Mouse (Mus musculus): ENCODE data around the gene Fitm1. TPM values are rescaled to one million over a fixed set of nuclear protein-coding genes. Genes with fewer than 3 reads are reported as not detected.

Gene Fitm1
- polyA plus RNA-seq, 1 experiment: 0.25 TPM

- DNase-seq (ENCODE audit: low spot score): no peak
These were observed 20.7 kb downstream of the Fitm1 start for GRCm38 (mm10) chr14:55596036-55596690.

- DNase-seq (ENCODE audit: low spot score): no peak
These were observed 23.3 kb downstream of the Fitm1 start for GRCm38 (mm10) chr14:55598521-55599390.

- DNase-seq (ENCODE audit: low spot score): no peak
These were observed 27.8 kb downstream of the Fitm1 start, which contains the start of gene Irf9 for GRCm38 (mm10) chr14:55603271-55603632. TSS of gene Irf9 (plus strand) at chr14:55603571.

- DNase-seq (ENCODE audit: low spot score): peak; percentile 67
These were observed 28.5 kb downstream of the Fitm1 start for GRCm38 (mm10) chr14:55603633-55604576.

GRCm38 (mm10) chr14:55604823-55605222 is 29.4 kb downstream of the Fitm1 start:
- no peak for DNase-seq (ENCODE audit: low spot score)

- no peak for DNase-seq (ENCODE audit: low spot score)
These were observed 30.5 kb downstream of the Fitm1 start for GRCm38 (mm10) chr14:55605743-55606459.

- DNase-seq (ENCODE audit: low spot score): no peak
These were observed 32.9 kb downstream of the Fitm1 start for GRCm38 (mm10) chr14:55608339-55608738.

GRCm38 (mm10) chr14:55613346-55613745 is 37.9 kb downstream of the Fitm1 start:
- no peak for DNase-seq (ENCODE audit: low spot score)

- no peak for DNase-seq (ENCODE audit: low spot score)
These were observed 39.3 kb downstream of the Fitm1 start for GRCm38 (mm10) chr14:55614565-55615178.

GRCm38 (mm10) chr14:55615876-55616275 is 40.5 kb downstream of the Fitm1 start:
- DNase-seq (ENCODE audit: low spot score): no peak

- DNase-seq (ENCODE audit: low spot score): no peak
These were observed 41.4 kb downstream of the Fitm1 start for GRCm38 (mm10) chr14:55616844-55617243.

- no peak for DNase-seq (ENCODE audit: low spot score)
These were observed 42.4 kb downstream of the Fitm1 start, which contains the start of gene Rec8 for GRCm38 (mm10) chr14:55617822-55618221. TSS of gene Rec8 (plus strand) at chr14:55618037.

GRCm38 (mm10) chr14:55618486-55619195 is 43.2 kb downstream of the Fitm1 start:
- no peak for DNase-seq (ENCODE audit: low spot score)

Other genes starting within 250 kb of the Fitm1 start
- gene Dhrs4, start 96.9 kb upstream of the Fitm1 start, polyA plus RNA-seq (2012; rRNA removed): 38.9 and 44.7 TPM in 2 replicates
- gene Carmil3, start 85.0 kb upstream of the Fitm1 start, polyA plus RNA-seq (2012; rRNA removed): 2.5 and 2.6 TPM in 2 replicates
- 2.5 and 3.0 TPM in 2 replicates for gene Cpne6, start 65.2 kb upstream of the Fitm1 start, polyA plus RNA-seq (2012; rRNA removed)
- gene Nrl, start 50.6 kb upstream of the Fitm1 start, polyA plus RNA-seq (2012; rRNA removed): not detected in 2 replicates
- gene Pck2, start 35.4 kb upstream of the Fitm1 start, polyA plus RNA-seq (2012; rRNA removed): 44.7 and 52.2 TPM in 2 replicates
- gene Dcaf11, start 15.6 kb upstream of the Fitm1 start, polyA plus RNA-seq (2012; rRNA removed): 87.0 and 88.2 TPM in 2 replicates
- gene A730061H03Rik, start 15.2 kb upstream of the Fitm1 start, polyA plus RNA-seq (2012; rRNA removed): 0.55 and 1.1 TPM in 2 replicates
- 136 and 167 TPM in 2 replicates for gene Psme1, start 2.5 kb downstream of the Fitm1 start, polyA plus RNA-seq (2012; rRNA removed)
- gene Emc9, start 9.7 kb downstream of the Fitm1 start, polyA plus RNA-seq (2012; rRNA removed): 19.3 and 21.2 TPM in 2 replicates
- gene Psme2, start 15.5 kb downstream of the Fitm1 start, polyA plus RNA-seq (2012; rRNA removed): 134 and 144 TPM in 2 replicates
- 15.7 and 20.4 TPM in 2 replicates for gene Rnf31, start 16.1 kb downstream of the Fitm1 start, polyA plus RNA-seq (2012; rRNA removed)
- gene Irf9, start 28.0 kb downstream of the Fitm1 start, polyA plus RNA-seq (2012; rRNA removed): 29.5 and 35.1 TPM in 2 replicates
- 2.8 and 3.3 TPM in 2 replicates for gene Rec8, start 42.4 kb downstream of the Fitm1 start, polyA plus RNA-seq (2012; rRNA removed)
- 79.9 and 83.8 TPM in 2 replicates for gene Ipo4, start 60.3 kb downstream of the Fitm1 start, polyA plus RNA-seq (2012; rRNA removed)
- gene Gm49378, start 62.3 kb downstream of the Fitm1 start, polyA plus RNA-seq (2012; rRNA removed): 0.89 and 1.7 TPM in 2 replicates
- 46.6 and 47.0 TPM in 2 replicates for gene Tm9sf1, start 68.2 kb downstream of the Fitm1 start, polyA plus RNA-seq (2012; rRNA removed)
- gene Tssk4, start 74.6 kb downstream of the Fitm1 start, polyA plus RNA-seq (2012; rRNA removed): 1.1 and 1.4 TPM in 2 replicates
- gene Mdp1, start 84.9 kb downstream of the Fitm1 start, polyA plus RNA-seq (2012; rRNA removed): 37.0 and 42.4 TPM in 2 replicates
- 28.1 and 32.9 TPM in 2 replicates for gene Gmpr2, start 96.3 kb downstream of the Fitm1 start, polyA plus RNA-seq (2012; rRNA removed)
- 250 and 278 TPM in 2 replicates for gene Nedd8, start 96.5 kb downstream of the Fitm1 start, polyA plus RNA-seq (2012; rRNA removed)
- gene Tinf2, start 106.2 kb downstream of the Fitm1 start, polyA plus RNA-seq (2012; rRNA removed): 19.2 and 22.9 TPM in 2 replicates
- 1.1 and 1.4 TPM in 2 replicates for gene Tgm1, start 138.3 kb downstream of the Fitm1 start, polyA plus RNA-seq (2012; rRNA removed)
- 25.9 and 34.6 TPM in 2 replicates for gene Rabggta, start 146.6 kb downstream of the Fitm1 start, polyA plus RNA-seq (2012; rRNA removed)
- 75.5 and 83.1 TPM in 2 replicates for gene Dhrs1, start 170.1 kb downstream of the Fitm1 start, polyA plus RNA-seq (2012; rRNA removed)
- gene Nop9, start 170.1 kb downstream of the Fitm1 start, polyA plus RNA-seq (2012; rRNA removed): 13.8 TPM in 2 replicates
- gene Cideb, start 182.8 kb downstream of the Fitm1 start, polyA plus RNA-seq (2012; rRNA removed): 0.18 and 0.25 TPM in 2 replicates
- 0.06 TPM in 2 replicates for gene Ltb4r2, start 185.8 kb downstream of the Fitm1 start, polyA plus RNA-seq (2012; rRNA removed)
- gene Ltb4r1, start 190.3 kb downstream of the Fitm1 start, polyA plus RNA-seq (2012; rRNA removed): 1.6 and 1.7 TPM in 2 replicates
- 7.2 and 9.4 TPM in 2 replicates for gene Adcy4, start 208.5 kb downstream of the Fitm1 start, polyA plus RNA-seq (2012; rRNA removed)
- gene Ripk3, start 213.2 kb downstream of the Fitm1 start, polyA plus RNA-seq (2012; rRNA removed): 7.0 and 8.9 TPM in 2 replicates
- gene Nfatc4, start 247.5 kb downstream of the Fitm1 start, polyA plus RNA-seq (2012; rRNA removed): 37.9 and 44.3 TPM in 2 replicates

Data from urinary bladder, adult 2 months (tissue).